Mouse (Mus musculus) midbrain, embryonic 13.5 days (tissue): ENCODE measurements around the gene Shc3. TPM values are rescaled to one million over a fixed set of nuclear protein-coding genes. Genes with fewer than 3 reads are reported as not detected.

Experiments
- ATAC-seq: fragments of 200-750 bp; cut with Nextera tagmentation; 2 replicates; pipeline ENCODE4 v1.8.0; 2017; ENCODE audit warnings: mild to moderate bottlenecking, moderate TSS enrichment, moderate library complexity
- H3K27ac ChIP-seq: fragments of 300-500 bp; sonication (generic); 2 replicates; pipeline ENCODE4 v1.5.1; 2015; ENCODE audit warnings: inconsistent platforms, mild to moderate bottlenecking, moderate library complexity
- H3K27me3 ChIP-seq: fragments of 300-500 bp; sonication (generic); 2 replicates; pipeline ENCODE4 v1.6.1; 2015; ENCODE audit warnings: mild to moderate bottlenecking, inconsistent platforms
- H3K36me3 ChIP-seq: fragments of 300-500 bp; sonication (generic); 2 replicates; pipeline ENCODE4 v1.6.1; 2015; ENCODE audit warnings: mild to moderate bottlenecking, inconsistent platforms
- H3K4me1 ChIP-seq: fragments of 300-500 bp; sonication (generic); replicated peaks from 2 replicates; pipeline ENCODE4 v1.6.1; 2015; ENCODE audit warnings: inconsistent platforms
- H3K4me2 ChIP-seq: fragments of 300-500 bp; sonication (generic); replicated peaks from 2 replicates; pipeline ENCODE4 v1.6.1; 2015; ENCODE audit warnings: moderate library complexity, mild to moderate bottlenecking, inconsistent platforms
- H3K4me3 ChIP-seq: fragments of 300-500 bp; sonication (generic); replicated peaks from 2 replicates; pipeline ENCODE4 v1.5.1; 2015; ENCODE audit warnings: mild to moderate bottlenecking, inconsistent platforms
- H3K9ac ChIP-seq: fragments of 300-500 bp; sonication (generic); replicated peaks from 2 replicates; pipeline ENCODE4 v1.6.1; 2015; ENCODE audit warnings: mild to moderate bottlenecking, inconsistent platforms
- H3K9me3 ChIP-seq: fragments of 300-500 bp; sonication (generic); 2 replicates; pipeline ENCODE4 v1.6.1; 2016; ENCODE audit warnings: mild to moderate bottlenecking, inconsistent platforms
- WGBS: fragments of 180-500 bp; shearing (Covaris S2); methylation state at CpG from one replicate; pipeline ENCODE4 v1.1.7; 2015; 5-methylcytosine and 5-hydroxymethylcytosine counted together
- polyA plus RNA-seq: library from polyadenylated mRNA; unstranded; fragments of >200 nt; fragmentation: Nextera tagmentation; extraction: Ambion mirVana; gene quantifications from 2 replicates; pipeline ENCODE4 v1.2.1, GENCODE M21; 2015

Gene Shc3
- polyA plus RNA-seq, 1 experiment from 2014 or later: 4.1 TPM

GRCm38 (mm10) chr13:51387908-51388307 is 181.3 kb downstream of the Shc3 start:
- no peak overlapping the region for H3K9ac ChIP-seq
- H3K27ac ChIP-seq: peak overlapping the region; percentile 3; the same call in 1 of the 2 replicates
- no peaks in the 10 kb centered on the region for H3K36me3 ChIP-seq
- H3K4me1 ChIP-seq: peaks cover 16% of the 10 kb centered on the region
- H3K4me3 ChIP-seq: no peak overlapping the region
- WGBS: 60% methylated on average over 4 of the region's 4 CpGs
- no peak for ATAC-seq
- no peaks in the 10 kb centered on the region for H3K9me3 ChIP-seq
- no peaks in the 10 kb centered on the region for H3K27me3 ChIP-seq
- H3K4me2 ChIP-seq: no peak overlapping the region

GRCm38 (mm10) chr13:51384899-51385298 is 184.3 kb downstream of the Shc3 start:
- Histone ChIP-seq H3K27me3 (no peaks in the 10 kb centered on the region), H3K4me2 (no peak overlapping the region), H3K9me3 (no peaks in the 10 kb centered on the region), H3K36me3 (no peaks in the 10 kb centered on the region), H3K4me1 (peaks cover 16% of the 10 kb centered on the region), H3K27ac (no peak overlapping the region), H3K4me3 (no peak overlapping the region), H3K9ac (no peak overlapping the region)
- 61% methylated on average over 2 of the region's 2 CpGs for WGBS
- no peak for ATAC-seq

- H3K9me3 ChIP-seq: no peaks in the 10 kb centered on the region
- ATAC-seq: no peak
- H3K4me1 ChIP-seq: peaks cover 22% of the 10 kb centered on the region
- H3K36me3 ChIP-seq: no peaks in the 10 kb centered on the region
- H3K27ac ChIP-seq: no peak overlapping the region
- no peak overlapping the region for H3K4me3 ChIP-seq
- no peaks in the 10 kb centered on the region for H3K27me3 ChIP-seq
- H3K9ac ChIP-seq: no peak overlapping the region
- WGBS: 91% methylated on average over 6 of the region's 6 CpGs
- no peak overlapping the region for H3K4me2 ChIP-seq
Observed at GRCm38 (mm10) chr13:51381498-51381897, 187.7 kb downstream of the Shc3 start.

Other genes starting within 250 kb of the Shc3 start
- 10.2 and 10.4 TPM in 2 replicates for gene S1pr3, start 160.8 kb downstream of the Shc3 start, polyA plus RNA-seq
- 131 and 134 TPM in 2 replicates for gene Cks2, start 75.8 kb upstream of the Shc3 start, polyA plus RNA-seq
- 35.3 and 41.1 TPM in 2 replicates for gene Secisbp2, start 82.3 kb upstream of the Shc3 start, polyA plus RNA-seq
- gene Sema4d, start 224.3 kb upstream of the Shc3 start, polyA plus RNA-seq: 7.1 and 7.8 TPM in 2 replicates